Mouse (Mus musculus) neutrophil, adult 65 days (primary cell): ENCODE measurements around the gene Gm10722. TPM values are rescaled to one million over a fixed set of nuclear protein-coding genes. Genes with fewer than 3 reads are reported as not detected.

ENCODE experiments used
- total RNA-seq: library from RNA; stranded (reverse); gene quantifications from 2 replicates; pipeline ENCODE4 v1.2.4, GENCODE M21; 2023

Gm10722 gene
- total RNA-seq, result not detected in 2 replicates

GRCm38 (mm10) chr9:3000445-3000972 is at the start of gene Gm10722:
TSS of gene Gm10722 (plus strand) at chr9:3000922.

GRCm38 (mm10) chr9:3002794-3003396 is 2.2 kb downstream of the Gm10722 start, which contains the start of gene Gm11168:
TSS of gene Gm11168 (plus strand) at chr9:3003346.

GRCm38 (mm10) chr9:3012733-3013279 is 12.1 kb downstream of the Gm10722 start, which contains the start of gene Gm10721:
TSS of gene Gm10721 (plus strand) at chr9:3013140.

GRCm38 (mm10) chr9:3015354-3015753 is 14.6 kb downstream of the Gm10722 start, which contains the start of gene Gm10720:
TSS of gene Gm10720 (plus strand) at chr9:3015654.

GRCm38 (mm10) chr9:3017108-3017507 is 16.4 kb downstream of the Gm10722 start, which contains the start of gene Gm10719:
TSS of gene Gm10719 (plus strand) at chr9:3017408.

GRCm38 (mm10) chr9:3023312-3023984 is 22.7 kb downstream of the Gm10722 start, which contains the start of gene Gm10718:
TSS of gene Gm10718 (plus strand) at chr9:3023547.

GRCm38 (mm10) chr9:3024912-3025467 is 24.3 kb downstream of the Gm10722 start, which contains the start of gene Gm10717:
TSS of gene Gm10717 (plus strand) at chr9:3025417.

GRCm38 (mm10) chr9:3034299-3034698 is 33.6 kb downstream of the Gm10722 start, which contains the start of gene Gm17535:
TSS of gene Gm17535 (plus strand) at chr9:3034599.

GRCm38 (mm10) chr9:3036577-3036976 is 35.9 kb downstream of the Gm10722 start, which contains the start of gene Gm10715:
TSS of gene Gm10715 (plus strand) at chr9:3036877.

Other genes with a start within 250 kb of the Gm10722 start
- gene Gm11168, start 2.4 kb downstream of the Gm10722 start, total RNA-seq, result 1.1 and 2.7 TPM in 2 replicates
- gene Gm10721, start 12.2 kb downstream of the Gm10722 start, total RNA-seq, result 0.75 and 4.1 TPM in 2 replicates
- not detected in 2 replicates for gene Gm10720, start 14.7 kb downstream of the Gm10722 start, total RNA-seq
- 3.8 and 5.6 TPM in 2 replicates for gene Gm10719, start 16.5 kb downstream of the Gm10722 start, total RNA-seq
- gene Gm10718, start 22.6 kb downstream of the Gm10722 start, total RNA-seq, result 7.6 and 13.4 TPM in 2 replicates
- gene Gm10717, start 24.5 kb downstream of the Gm10722 start, total RNA-seq, result 1.3 and 2.9 TPM in 2 replicates
- gene Gm17535, start 33.7 kb downstream of the Gm10722 start, total RNA-seq, result not detected in 2 replicates
- not detected in 2 replicates for gene Gm10715, start 36.0 kb downstream of the Gm10722 start, total RNA-seq